ENCODE assay signal across 19 mouse cellular contexts in the genomic region with DNA sequence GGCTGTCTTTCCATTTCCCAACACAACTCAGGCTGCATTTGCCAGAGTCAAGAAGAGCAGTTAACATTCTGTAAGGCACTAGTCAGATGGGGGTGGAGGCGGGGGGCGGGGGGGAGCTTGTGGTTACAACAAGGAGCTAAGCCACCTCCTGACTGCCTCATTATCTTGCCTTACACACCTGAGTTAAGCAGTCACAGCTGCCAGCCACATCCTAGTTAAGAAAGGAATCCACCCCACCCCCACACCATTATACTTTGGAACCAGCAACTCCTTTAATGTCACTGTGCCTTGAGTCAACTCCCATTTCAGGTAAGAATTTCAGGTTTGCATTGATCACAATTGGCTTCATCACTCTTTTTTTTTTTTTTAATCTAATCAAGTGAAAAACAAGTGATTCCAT. TPM values are rescaled to one million over a fixed set of nuclear protein-coding genes. Genes with fewer than 3 reads are reported as not detected.
DNase-seq lines count a peak whose midpoint lies in the region; ATAC-seq and TF ChIP-seq lines count a peak whose summit lies in the region.
"Had no signal": no experiment of that assay in that cellular context is flagged by ENCODE, and none has a peak within 500 bp of the region (broad histone marks: within the 10 kb centered on the region; RNA-seq: fewer than 3 reads in every experiment).

No protein-coding gene starts in this region.

- no peak overlapping the region for H3K4me3 ChIP-seq in liver, embryonic 12.5 days
- H3K4me3 ChIP-seq in G1E (ENCODE audit: low read depth, low read length), result no peak overlapping the region; the same call in 1 of the 2 replicates
- H3K4me3 ChIP-seq: embryonic facial prominence, embryonic 12.5 days; forebrain, embryonic 10.5 days; hindbrain, embryonic 13.5 days; limb, embryonic 15.5 days; neural tube, embryonic 15.5 days had no signal

- no peaks in the 10 kb centered on the region for H3K9me3 ChIP-seq in liver, embryonic 12.5 days (replicated peaks)
- H3K9me3 ChIP-seq in G1E (replicated peaks), result no peaks in the 10 kb centered on the region
- H3K9me3 ChIP-seq: embryonic facial prominence, embryonic 12.5 days; forebrain, embryonic 10.5 days; hindbrain, embryonic 13.5 days; limb, embryonic 15.5 days; neural tube, embryonic 15.5 days had no signal

- DNase-seq in liver, result peak; percentile 3
- DNase-seq in G1E (ENCODE audit: low spot score), result no peak
- peak; percentile 54 for DNase-seq in thymus, postnatal 25 days
- no peak for DNase-seq in layer of hippocampus, adult 8-10 months (ENCODE audit: low spot score in 2 of 2)
- no peak for DNase-seq in urinary bladder, postnatal 14 days (ENCODE audit: low spot score)
- DNase-seq in gastrocnemius, postnatal 36 days, result no peak
- DNase-seq: cerebellum, adult 11 months; kidney, adult 18-20 months; kidney, postnatal 4 days; right cerebral cortex, adult 18-20 months had no signal

- no peak; the same call in 1 of the 2 replicates for ATAC-seq in liver, embryonic 12.5 days
- peak; percentile 28; the same call in 1 of the 2 replicates for ATAC-seq in G1E (ENCODE audit: extremely low read depth, insufficient number of reproducible peaks, low FRiP score, poor library complexity, severe bottlenecking)
- ATAC-seq in inflammation-experienced regulatory T-cells, adult 6 months, result peak; percentile 68
- ATAC-seq: Patski had no signal

- no peak overlapping the region for H3K9ac ChIP-seq in liver, embryonic 12.5 days
- H3K9ac ChIP-seq: embryonic facial prominence, embryonic 12.5 days; hindbrain, embryonic 13.5 days; limb, embryonic 15.5 days; neural tube, embryonic 15.5 days had no signal

- no peaks in the 10 kb centered on the region for H3K27me3 ChIP-seq in liver, embryonic 12.5 days (replicated peaks)
- H3K27me3 ChIP-seq in G1E (ENCODE audit: insufficient read depth, low read length), result no peaks in the 10 kb centered on the region
- H3K27me3 ChIP-seq: embryonic facial prominence, embryonic 12.5 days; hindbrain, embryonic 13.5 days; limb, embryonic 15.5 days; neural tube, embryonic 15.5 days had no signal

- H3K36me3 ChIP-seq in liver, embryonic 12.5 days, result no peaks in the 10 kb centered on the region
- no peaks in the 10 kb centered on the region for H3K36me3 ChIP-seq in G1E (replicated peaks)
- H3K36me3 ChIP-seq: embryonic facial prominence, embryonic 12.5 days; forebrain, embryonic 10.5 days; hindbrain, embryonic 13.5 days; limb, embryonic 15.5 days; neural tube, embryonic 15.5 days had no signal

- intact Hi-C loops in gastrocnemius, postnatal 36 days (cut with DNase I), result no loop called here

- TF ChIP-seq CTCF in G1E (IDR thresholded peaks at IDR 0.05; ENCODE audit: low read depth, low read length), result no peak

- peaks cover 7% of the 10 kb centered on the region; the same call in 1 of the 2 replicates for H3K4me1 ChIP-seq in liver, embryonic 12.5 days
- peaks cover 36% of the 10 kb centered on the region for H3K4me1 ChIP-seq in G1E (ENCODE audit: insufficient read depth, low read depth, low read length)
- H3K4me1 ChIP-seq: embryonic facial prominence, embryonic 12.5 days; forebrain, embryonic 10.5 days; hindbrain, embryonic 13.5 days; limb, embryonic 15.5 days; neural tube, embryonic 15.5 days had no signal

- WGBS in liver, embryonic 12.5 days (ENCODE audit: insufficient replicate concordance), result 31% methylated on average over 2 of the region's 2 CpGs

- H3K27ac ChIP-seq in liver, embryonic 12.5 days, result no peak overlapping the region
- H3K27ac ChIP-seq: embryonic facial prominence, embryonic 12.5 days; forebrain, embryonic 10.5 days; hindbrain, embryonic 13.5 days; limb, embryonic 15.5 days; neural tube, embryonic 15.5 days had no signal

- no peak overlapping the region for H3K4me2 ChIP-seq in liver, embryonic 12.5 days
- H3K4me2 ChIP-seq: embryonic facial prominence, embryonic 12.5 days; hindbrain, embryonic 13.5 days; limb, embryonic 15.5 days; midbrain, embryonic 11.5 days; neural tube, embryonic 15.5 days had no signal

RNA-seq across cellular contexts. Expression of a gene that starts 28.5 kb away (rescaled TPM):
- polyA plus RNA-seq in liver, embryonic 12.5 days (2016; fragmentation: Nextera tagmentation; extraction: Ambion mirVana), result 4.5 and 5.7 TPM in 2 replicates
- 7.2 and 9.2 TPM in 2 replicates for total RNA-seq in G1E (2014; fragmentation: Nextera tagmentation)
- 1.1 and 1.7 TPM in 2 replicates for total RNA-seq in G1E (2017)
- polyA plus RNA-seq in G1E (2012), result 0.17 and 0.25 TPM in 2 replicates
- polyA plus RNA-seq in inflammation-experienced regulatory T-cells, adult 6 months (2017; shearing (Covaris generic)), result 10 to 100 TPM; 74.2 to 95.3 (median 80.3) TPM
- total RNA-seq in layer of hippocampus, adult 8-10 months (2022), result 10 to 100 TPM; 32.1 to 42.9 (median 38.1) TPM
- total RNA-seq in gastrocnemius, postnatal 36 days (2021), result 10 to 100 TPM; 70.6 to 83.2 TPM

Comparison
In these comparisons a context has a peak if more than half of its experiments do, and no peak if none do; other contexts are left out.
1. DNase-seq: peak in liver (single experiment) and thymus, postnatal 25 days (single experiment); none in G1E (single experiment), layer of hippocampus, adult 8-10 months (0 of 2), urinary bladder, postnatal 14 days (single experiment) and gastrocnemius, postnatal 36 days (0 of 2).